Mouse (Mus musculus) myocyte (in vitro differentiated cells): Measurements from ENCODE around the gene Rpl35.

Experiments used
- CEBPB ChIP-seq: IDR thresholded peaks from 2 replicates; pipeline ENCODE4 v1.6.1; 2011; ENCODE audit warnings: mild to moderate bottlenecking, moderate library complexity; ENCODE audit not compliant: poor library complexity, insufficient read depth, severe bottlenecking
- MYOG ChIP-seq, 3 experiments: IDR thresholded peaks; one replicate each; pipeline ENCODE4 v1.6.1; 2011; ENCODE audit warnings: control low read depth in 2 of 3, low read depth in 2 of 3, mild to moderate bottlenecking in 2 of 3; ENCODE audit not compliant: insufficient read length in 2 of 3, control insufficient read depth in 1 of 3, insufficient read depth in 1 of 3
- POLR2A ChIP-seq: IDR thresholded peaks from one replicate; pipeline ENCODE4 v1.6.1; 2011; ENCODE audit warnings: low read depth, mild to moderate bottlenecking, control low read depth, moderate library complexity; ENCODE audit not compliant: insufficient read length
- POLR2AphosphoS2 ChIP-seq: IDR thresholded peaks from one replicate; pipeline ENCODE4 v1.6.1; 2011; ENCODE audit warnings: low read depth, control low read depth; ENCODE audit not compliant: insufficient read length

DNA sequence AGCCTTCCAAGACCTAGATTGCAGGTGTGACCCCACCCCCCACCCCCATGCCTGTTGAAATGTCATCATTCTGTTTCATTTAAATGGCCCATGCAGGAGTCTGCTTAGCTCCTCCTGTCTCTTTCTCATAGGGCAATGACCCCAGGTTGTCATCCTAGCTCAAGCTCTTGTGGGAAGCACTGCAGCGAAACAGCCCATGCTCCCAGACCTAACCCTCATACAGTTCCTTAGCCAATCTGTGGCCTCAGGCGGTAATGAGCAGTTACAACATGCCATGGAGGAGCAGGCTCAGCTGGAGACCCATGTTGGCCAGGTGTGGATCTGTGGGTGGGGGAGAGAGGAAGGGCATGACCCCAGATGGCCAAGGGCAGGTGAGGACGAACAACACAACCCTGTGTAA, 30.2 kb downstream of the Rpl35 start:
- TF ChIP-seq POLR2A, result no peak
- TF ChIP-seq MYOG (IDR thresholded peaks at IDR 0.05; ENCODE audit: control insufficient read depth in 1 of 3, insufficient read depth in 1 of 3, insufficient read length in 2 of 3, low read depth in 2 of 3), result no peak
- no peak for TF ChIP-seq CEBPB
- no peak for TF ChIP-seq POLR2AphosphoS2
